Mouse (Mus musculus) embryo, embryonic 11.5 days (tissue): ENCODE data around the gene Ipp.

Experiments used
- DNase-seq: peaks from one replicate; pipeline ENCODE4 v3.0.0-alpha.2; 2012; ENCODE audit warnings: low read depth, low spot score

Gene Ipp

DNA sequence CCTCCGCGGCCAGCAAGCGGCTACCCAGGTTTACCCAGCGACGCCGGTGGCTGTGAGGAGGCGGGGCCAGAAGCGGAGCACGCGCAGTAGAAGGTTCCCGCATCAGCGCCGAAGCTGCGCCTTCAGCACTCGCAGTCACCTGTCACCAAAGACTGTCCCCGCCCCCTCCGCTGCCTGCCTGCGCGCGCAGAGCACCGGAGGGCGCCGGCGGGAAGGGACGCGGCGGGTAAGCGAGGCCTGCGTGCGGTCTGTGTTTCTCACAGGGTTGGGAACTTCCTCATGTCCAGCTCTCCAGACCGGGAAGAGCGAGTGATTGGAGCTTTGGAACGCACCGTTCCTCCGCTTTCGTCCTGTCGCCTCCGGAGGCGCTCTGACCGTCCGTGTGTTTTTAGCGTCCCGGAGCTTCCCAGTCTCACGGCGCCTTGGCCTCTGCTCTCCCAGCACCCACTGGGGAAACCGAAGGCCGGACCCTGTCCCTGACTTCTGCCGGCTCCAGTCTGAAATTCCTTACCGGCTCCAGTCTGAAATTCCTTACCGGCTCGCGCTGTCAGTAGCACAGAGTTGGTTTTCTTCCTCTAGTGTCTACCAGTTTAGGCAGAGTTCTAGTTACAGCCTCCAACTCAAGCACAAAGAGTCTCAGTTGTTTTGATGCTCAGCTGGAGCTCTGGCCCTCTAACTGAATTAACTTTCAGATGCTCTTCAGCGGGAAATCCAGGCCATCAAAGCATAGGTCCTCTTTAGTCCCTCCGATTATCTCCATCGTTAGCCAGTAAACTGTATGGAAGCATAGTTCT lies at the start of gene Ipp:
TSS of gene Ipp (plus strand) at position 125 of the 794 bp plus-strand sequence.
- DNase-seq = peak; percentile 92

DNA sequence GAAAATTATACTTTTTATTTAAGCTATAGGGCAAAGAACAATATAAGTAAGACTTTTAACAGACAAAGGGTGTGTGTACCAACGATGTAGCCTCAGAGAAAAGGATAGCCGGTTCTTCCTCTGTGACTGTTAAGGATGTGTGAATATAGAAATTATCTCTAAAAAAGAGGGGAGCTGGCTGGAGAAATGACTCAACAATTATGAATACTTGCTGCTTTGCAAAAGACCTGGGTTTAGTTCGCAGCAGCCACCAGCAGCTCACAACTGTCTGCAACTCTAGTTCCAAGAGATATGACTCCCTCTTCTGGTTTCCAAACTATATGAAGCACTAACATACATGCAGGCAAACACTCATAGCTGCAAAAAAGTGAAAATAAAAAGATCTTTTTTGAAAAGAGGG lies 45.4 kb upstream of the Ipp start:
- no peak for DNase-seq

DNA sequence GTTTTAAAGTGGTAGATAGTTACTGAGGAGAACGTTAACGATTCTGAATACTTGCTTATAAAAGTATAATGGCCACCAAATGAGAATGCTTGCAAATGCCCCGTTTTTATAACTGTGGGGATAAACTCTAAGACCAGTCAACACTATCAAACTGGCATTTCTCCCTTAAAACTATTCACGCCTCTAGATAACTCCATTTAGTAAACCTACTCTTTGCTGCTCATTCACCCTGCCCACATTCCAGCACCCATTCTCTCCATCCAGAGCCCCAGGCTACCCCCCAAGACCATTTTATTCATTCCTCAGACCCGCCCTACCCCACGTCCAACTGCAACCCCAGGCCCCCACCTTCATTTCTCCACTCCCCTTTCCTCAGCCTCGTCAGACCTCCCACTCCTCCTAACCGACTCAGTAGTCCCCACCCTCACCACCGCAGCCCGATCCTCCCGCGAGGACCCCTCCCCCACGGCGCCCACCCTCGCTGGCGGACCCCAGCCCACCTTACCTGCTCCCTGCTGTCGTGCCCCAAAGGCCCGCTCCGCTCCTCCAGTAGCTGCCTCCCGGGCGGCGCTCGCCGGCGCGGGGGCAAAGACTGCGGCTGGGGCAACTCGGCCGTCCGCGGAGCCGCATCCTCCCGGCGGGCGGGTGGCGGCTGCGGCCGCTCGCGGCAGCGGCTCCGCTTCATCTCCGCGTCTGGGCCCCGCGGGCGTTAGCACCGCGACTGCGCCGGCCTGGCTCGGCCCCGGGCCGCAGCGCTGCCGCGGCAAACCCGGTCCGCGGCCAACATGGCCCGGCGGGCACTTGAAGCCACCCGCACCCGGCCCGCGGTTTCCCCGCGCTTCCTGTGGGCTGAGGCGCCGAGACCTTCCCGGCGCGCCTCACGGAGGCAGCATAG lies 43.9 kb upstream of the Ipp start:
- peak; percentile 31 for DNase-seq

DNA sequence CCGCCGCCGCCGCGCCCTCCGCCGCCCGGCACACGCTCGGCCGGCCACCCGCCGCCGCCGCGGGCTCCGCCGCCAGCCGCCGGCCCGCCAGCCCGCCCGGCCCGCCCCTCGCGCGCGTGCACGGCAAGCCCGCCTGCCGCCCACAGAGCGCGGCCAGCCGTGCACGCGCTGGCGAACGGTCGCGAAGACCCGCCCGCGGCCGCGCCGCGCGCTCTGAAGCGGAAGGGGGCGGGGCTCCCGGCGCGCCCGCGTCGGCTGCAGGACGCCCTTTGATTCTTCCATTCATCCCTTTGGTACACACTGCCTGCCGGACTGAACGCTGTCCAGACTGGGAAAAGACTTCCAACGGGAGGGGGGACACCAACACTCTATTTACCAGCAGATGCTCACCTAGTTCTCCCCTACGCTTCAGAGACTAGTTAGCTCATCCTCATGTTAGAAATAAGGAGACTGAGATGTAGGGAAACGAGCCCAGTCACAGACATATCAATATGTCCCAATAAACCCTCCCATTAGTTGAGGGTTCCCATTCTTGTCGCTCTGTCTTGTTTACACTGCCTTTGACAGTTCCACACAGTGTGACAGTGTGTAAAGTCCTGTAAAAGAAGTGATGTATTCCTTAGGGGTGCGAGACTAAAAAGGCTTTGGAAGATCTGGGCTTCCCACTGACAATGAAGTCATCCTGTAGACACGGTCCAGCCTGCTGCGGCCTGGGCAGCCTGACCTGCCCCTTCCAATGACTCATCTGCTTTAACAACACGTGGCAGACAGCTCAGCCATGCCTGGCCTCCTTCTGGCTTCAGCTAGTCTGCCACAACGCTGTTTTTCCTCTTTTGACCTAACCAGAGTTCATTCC lies 43.0 kb upstream of the Ipp start, which contains the start of gene Mast2:
TSS of gene Mast2 (minus strand) at position 58 of the 856 bp plus-strand sequence.
- peak; percentile 85 for DNase-seq

DNA sequence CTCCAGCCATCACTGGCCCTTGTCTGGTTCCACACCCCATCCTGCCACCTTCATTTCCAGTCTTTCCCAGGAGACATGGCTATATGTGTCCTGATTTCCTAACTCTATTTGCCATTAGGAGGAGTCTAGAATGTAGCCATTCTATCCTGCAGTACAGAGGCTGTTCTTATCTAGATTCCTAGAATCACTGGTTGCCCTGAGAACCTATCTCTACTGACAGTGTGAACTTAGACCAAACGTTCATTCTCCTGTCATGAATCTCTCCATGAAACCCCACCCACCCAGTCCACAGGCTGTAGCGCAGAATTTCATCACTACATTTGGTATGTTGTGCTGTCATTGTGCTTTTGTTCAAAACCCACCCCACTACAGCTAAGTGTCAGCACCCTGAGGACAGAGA lies 26.0 kb upstream of the Ipp start:
- DNase-seq = no peak

DNA sequence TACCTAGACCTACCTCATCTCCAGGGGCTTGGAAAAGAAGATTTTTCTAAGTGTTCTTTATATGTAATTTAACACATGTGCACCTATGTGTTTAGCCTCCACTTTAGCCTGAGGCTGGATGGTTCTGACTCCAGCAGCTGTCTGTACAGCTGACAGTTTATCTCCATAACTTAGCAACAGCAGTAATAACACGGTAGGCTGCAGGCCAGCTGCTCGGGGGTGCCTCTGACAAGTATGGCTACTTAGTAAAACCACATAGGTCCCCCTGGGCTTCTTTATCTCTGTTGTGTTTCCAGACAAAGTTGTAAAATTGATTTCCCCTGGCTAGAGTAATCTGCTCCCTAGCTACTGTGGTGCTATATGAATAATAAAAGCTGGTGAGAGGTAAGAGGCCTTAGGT lies 23.9 kb upstream of the Ipp start:
- no peak for DNase-seq

DNA sequence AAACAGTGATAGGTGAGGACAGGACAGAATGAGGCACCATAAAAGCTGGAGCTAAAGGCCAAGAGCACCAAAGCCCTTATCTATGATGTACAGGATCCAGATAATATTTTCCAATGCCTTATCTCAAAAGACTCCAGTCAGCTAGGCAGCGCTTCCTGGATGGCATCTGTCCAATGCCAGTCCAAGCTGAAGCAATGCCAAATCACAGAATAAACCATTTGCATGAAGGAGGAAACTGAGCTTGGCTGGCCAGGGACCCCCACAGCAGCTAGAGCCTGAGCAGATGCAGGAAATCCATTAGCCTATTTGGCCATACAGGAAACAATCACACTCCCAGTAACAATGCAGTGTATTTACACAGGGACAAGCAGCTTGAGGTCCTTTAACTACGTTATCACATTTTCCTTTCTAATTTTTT lies 16.2 kb upstream of the Ipp start:
- no peak for DNase-seq

DNA sequence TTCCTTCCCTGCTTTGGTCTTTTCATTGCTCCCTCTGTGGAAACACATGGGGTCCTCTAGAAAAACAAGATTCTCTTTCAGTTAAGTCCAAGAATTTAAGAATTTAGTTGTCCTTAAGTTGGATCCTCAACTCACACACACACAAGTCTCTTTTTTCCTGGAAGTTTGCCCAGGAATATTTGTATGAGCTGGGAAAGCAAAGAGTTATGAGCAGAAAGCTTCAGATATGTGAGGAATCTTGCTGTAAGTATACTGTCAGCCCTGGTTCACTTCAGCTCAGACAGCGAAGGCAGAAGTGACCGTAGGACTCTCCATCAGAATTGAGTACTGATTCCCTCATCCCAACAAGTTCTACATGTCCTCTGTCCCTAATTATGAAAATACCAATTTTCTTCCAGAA lies 15.5 kb upstream of the Ipp start:
- DNase-seq = no peak

DNA sequence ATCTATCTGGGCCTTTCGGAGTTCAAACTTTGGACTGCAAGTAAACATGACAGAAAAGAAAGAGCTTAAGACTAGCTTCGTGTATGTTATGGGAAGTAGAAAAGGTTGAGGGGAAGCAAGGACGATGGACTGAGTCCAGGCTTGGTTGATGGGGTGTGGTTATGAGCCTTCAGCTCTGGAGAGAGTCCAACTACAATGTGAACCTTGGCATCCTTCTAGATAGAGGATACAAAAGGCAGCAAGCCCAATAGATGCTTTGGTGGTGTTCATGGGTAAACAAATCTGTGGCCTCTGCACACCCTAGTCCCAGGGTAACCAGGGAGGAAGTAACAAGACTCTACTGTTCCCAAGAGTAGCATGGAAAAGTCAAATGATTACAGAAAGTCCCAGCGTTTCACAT lies 14.9 kb upstream of the Ipp start:
- no peak for DNase-seq

DNA sequence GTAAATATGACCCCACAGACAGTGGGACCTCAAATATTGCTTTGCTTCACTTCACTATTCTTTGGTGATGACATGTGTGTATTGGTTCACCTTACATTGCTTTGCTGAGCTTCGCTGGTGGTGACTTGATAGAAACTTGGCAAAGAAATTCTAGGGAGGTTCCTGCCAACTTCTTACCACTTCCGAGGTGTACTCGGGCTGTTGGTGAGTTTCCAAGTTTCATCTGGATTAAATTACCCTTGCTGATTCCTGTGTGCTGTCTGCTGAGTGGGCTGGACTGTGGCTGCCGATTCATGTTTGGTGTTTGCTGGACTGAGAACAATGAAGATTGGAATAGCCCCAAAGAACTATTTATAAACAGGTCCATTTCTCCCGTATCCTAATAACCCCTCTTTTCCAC lies 13.7 kb upstream of the Ipp start:
- no peak for DNase-seq

DNA sequence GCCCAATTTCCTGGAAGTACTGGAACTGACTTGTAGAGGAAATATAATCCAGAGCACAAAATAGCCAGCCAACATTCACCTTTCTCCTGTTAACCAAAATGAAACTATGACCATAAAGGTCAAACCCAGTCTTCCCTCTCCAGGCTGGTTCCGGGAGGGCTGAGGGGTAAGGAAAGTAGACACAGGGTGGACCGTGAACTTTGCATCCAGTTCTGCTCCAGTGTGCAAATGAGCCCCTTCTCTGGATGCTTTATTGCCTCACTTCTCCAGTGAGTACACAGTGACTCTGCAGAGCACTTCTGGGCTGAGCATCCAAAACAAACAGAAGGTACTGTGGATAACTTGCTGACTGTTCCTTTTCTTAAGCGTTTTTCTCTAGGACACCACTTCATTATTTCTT lies 7.4 kb upstream of the Ipp start:
- no peak for DNase-seq

DNA sequence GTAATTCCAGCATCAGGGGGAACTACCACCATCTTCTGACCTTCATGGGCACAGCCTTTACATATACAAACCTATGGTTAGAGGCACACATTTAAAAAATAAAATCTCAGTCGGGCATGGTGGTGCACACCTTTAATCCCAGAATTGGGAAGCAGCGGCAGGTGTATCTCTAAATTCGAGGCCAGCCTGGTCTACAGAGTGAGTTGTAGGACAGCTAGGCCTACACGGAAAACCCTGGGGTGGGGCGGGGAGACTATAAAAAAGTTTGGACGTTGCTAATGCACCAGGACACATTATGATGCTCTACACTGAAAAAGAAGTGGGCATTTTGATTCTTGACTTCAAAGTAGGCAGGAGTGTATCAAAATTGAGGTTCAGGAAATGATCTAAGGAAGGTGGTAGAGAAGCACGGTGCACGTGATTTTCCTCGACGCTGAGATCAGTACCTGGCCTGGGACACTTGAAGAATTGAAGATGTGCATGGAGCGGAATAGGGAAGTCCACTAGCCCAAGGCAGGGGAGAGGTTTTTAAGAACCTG lies 394 bp upstream of the Ipp start:
- DNase-seq = no peak

DNA sequence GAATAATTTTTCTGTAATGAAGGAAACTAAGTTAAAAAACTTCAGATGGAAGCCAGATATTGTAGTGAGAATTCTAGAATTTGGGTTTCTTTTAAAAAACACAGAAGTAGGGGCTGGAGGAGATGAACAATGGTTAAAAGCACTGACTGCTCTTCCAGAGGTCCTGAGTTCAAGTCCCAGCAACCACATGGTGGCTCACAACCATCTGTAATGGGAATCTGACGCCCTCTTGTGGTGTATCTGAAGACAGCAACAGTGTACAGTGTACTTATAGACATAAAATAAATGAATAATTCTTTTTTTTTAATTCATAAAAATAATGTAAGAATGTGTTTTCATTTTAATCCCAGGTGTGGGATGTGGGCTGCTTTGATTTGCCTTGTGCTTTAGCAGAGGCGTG lies 23.8 kb downstream of the Ipp start:
- no peak for DNase-seq

DNA sequence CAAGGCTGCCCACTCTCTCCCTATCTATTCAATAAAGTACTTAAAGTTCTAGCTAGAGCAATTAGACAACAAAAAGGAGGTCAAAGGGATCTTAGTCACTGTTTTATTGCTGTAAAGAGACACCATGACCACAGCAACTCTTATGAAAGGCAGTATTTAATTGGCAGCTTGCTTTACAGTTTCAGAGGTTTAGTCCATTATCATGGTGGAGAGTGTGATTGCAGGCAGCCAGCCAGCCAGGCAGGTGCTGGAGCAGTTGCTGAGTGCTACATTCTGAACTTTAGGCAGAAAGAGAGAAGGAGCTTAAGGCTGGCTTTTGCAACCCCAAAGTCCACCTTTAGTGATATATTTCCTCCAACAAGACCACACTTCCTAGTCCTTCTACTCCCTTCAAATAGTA lies 29.0 kb downstream of the Ipp start:
- no peak for DNase-seq

DNA sequence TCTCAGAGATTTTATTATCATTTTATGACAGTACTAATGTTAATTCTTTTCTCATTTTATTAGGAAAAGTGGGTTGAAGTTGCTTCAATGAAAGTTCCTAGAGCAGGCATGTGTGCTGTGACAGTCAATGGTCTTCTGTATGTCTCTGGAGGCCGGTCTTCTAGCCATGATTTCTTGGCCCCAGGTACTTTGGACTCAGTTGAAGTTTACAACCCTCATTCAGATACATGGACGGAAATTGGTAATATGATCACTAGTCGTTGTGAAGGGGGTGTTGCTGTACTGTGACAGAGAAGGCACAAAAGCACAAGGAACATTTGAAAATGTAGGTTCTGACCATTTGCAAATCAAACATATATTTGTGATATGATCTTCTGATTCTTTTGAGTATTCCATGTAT lies 30.4 kb downstream of the Ipp start:
- DNase-seq = no peak

DNA sequence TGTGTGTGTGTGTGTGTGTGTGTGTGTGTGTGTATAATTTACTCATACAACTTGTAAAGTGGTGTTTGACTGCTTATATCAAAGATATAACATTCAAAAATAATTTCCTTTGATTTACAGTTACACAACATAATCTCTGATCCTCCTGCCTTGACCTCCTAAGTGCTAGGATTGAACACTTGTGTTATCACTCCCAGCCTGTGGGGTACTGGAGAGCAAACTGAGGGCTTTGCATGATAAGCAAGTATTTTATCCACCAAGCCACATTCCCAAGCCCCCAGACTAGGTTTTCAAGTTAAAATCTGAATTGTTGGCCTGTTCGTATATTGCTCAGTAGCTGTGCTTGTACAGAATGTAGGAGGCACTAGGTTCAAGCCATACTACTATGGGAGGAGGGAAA lies 43.1 kb downstream of the Ipp start:
- DNase-seq = no peak

DNA sequence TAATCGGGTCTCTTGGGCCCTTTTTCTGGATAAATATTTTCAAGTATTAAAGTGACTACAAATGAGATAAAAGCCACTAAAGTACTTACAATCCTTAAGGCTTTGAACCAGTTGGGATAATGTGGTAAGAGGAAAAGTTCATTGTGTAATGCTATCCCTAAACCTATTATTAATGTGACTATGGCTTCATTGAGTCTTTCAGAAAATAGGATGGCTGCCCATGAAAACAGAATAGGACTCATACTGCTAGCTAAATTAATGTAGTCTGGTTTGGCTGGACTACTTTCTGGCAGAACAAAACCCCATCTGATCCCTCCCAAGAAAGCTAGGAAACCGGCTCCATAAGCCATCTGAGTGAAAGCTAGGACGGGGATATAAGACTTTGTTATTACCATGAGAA lies 45.7 kb downstream of the Ipp start:
- DNase-seq = no peak

DNA sequence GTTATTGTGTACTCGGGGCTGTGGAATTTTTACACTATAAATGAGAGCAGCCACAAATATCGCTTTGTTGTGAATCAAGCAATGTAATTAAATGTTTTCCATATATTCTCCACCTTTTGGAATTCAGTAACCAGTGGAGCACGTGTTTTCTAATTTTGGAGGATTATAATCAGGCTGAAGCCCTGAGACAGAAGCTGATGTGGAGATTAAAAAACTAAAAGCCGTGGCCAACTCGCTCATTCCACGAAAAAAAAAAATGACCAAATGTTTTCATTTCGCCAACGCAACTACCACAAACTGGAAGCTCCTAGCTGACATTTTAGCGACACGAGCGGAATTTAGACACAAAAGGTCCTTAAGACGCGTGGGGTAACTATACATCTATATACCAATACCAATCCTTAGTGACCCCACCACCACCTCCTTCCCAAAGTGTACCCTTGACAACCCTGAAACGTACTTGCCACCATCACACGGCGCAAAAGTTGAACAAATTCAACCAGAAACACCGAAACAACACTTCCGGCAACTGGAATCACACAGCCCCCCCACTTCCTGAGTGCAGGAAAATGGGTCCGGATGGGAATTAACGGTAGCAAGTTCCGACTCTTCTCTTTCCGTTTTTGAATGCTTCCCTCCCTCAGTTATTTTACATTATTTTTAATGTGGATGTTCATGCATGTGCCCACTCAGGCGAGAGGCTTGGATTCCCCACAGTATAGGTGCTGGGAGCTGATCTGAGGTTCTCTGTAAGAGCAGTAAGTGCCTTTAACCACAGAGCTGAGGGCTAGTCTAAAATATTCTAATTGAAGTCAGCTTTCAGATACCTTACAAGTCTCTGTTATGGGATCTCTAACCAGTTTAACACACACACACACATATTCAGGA lies 48.3 kb downstream of the Ipp start, which contains the start of gene Tmem69:
TSS of gene Tmem69 (minus strand) at position 524 of the 888 bp plus-strand sequence.
- peak; percentile 69 for DNase-seq

DNA sequence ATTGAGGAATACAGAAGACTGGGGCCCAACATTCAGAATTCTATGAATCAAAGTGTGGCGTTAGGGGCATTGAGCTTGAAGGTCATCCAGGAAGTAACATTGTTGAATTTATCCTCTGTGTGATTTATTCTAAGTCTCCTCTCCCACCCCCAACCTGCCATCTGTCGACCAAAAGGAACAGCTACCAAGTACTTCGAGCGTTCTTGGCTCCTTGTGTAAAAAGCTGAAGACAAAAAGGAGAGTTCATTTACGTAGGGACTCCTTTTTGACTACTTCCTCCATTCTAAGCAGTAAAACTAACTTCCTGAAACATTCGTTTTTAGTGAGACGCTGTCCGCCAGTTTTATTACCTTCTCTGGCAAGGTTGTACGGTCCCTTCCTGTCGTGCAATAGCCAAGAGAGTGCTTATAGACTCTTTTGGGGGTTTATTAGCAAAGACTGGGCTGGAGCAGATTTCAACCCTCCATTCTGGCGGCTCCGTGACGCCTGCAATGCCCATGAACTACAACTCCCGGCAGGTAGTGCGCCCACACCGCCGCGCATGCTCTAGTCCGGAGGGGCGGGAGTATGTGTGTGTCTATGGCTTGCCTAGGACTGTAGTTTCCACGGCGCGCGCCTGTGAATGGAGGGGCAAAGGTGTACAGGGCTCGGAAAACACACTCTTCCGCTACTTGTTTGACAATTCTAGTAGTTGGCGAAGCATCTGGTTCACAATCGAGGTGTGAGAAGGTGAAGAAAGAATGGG lies 49.4 kb downstream of the Ipp start:
- peak; percentile 83 for DNase-seq
